Mouse (Mus musculus) spleen, adult 2 months (tissue): ENCODE results near the gene Tasp1.

Experiments used
- CTCF ChIP-seq: fragments of 200-500 bp; IDR thresholded peaks from 2 replicates; pipeline ENCODE4 v1.5.1; 2011; ENCODE audit warnings: mild to moderate bottlenecking, inconsistent platforms; ENCODE audit not compliant: insufficient read depth, insufficient read length, insufficient replicate concordance; ENCODE audit errors: extremely low read depth
- POLR2A ChIP-seq: fragments of 200-500 bp; IDR thresholded peaks from 2 replicates; pipeline ENCODE4 v1.6.1; 2011; ENCODE audit warnings: low read depth, low read length, inconsistent platforms

- TF ChIP-seq CTCF, result no peak
- no peak for TF ChIP-seq POLR2A
Measured at GRCm38 (mm10) chr2:140036854-140037253, 29.8 kb downstream of the Tasp1 start.
